Mouse (Mus musculus) heart, embryonic 15.5 days (tissue): Measurements from ENCODE around the gene Pwp2. TPM values are rescaled to one million over a fixed set of nuclear protein-coding genes. Genes with fewer than 3 reads are reported as not detected.

ENCODE experiments used
- ATAC-seq: fragments of 200-750 bp; cut with Nextera tagmentation; replicated peaks from 2 replicates; pipeline ENCODE4 v1.8.0; 2017; ENCODE audit warnings: low read depth, moderate TSS enrichment; ENCODE audit not compliant: insufficient number of reproducible peaks, insufficient read depth, low FRiP score
- H3K27ac ChIP-seq: fragments of 300-500 bp; sonication (generic); 2 replicates; pipeline ENCODE4 v1.5.1; 2015; ENCODE audit warnings: mild to moderate bottlenecking, inconsistent platforms
- H3K27me3 ChIP-seq: fragments of 300-500 bp; sonication (generic); 2 replicates; pipeline ENCODE4 v1.6.1; 2015; ENCODE audit warnings: inconsistent platforms
- H3K36me3 ChIP-seq: fragments of 300-500 bp; sonication (generic); 2 replicates; pipeline ENCODE4 v1.6.1; 2015; ENCODE audit warnings: mild to moderate bottlenecking, inconsistent platforms
- H3K4me1 ChIP-seq: fragments of 300-500 bp; sonication (generic); replicated peaks from 2 replicates; pipeline ENCODE4 v1.6.1; 2015; ENCODE audit warnings: inconsistent platforms
- H3K4me2 ChIP-seq: fragments of 300-500 bp; sonication (generic); 2 replicates; pipeline ENCODE4 v1.6.1; 2015; ENCODE audit warnings: inconsistent platforms, mild to moderate bottlenecking, moderate library complexity
- H3K4me3 ChIP-seq: fragments of 300-500 bp; sonication (generic); 2 replicates; pipeline ENCODE4 v1.5.1; 2015; ENCODE audit warnings: mild to moderate bottlenecking, inconsistent platforms
- H3K9ac ChIP-seq: fragments of 300-500 bp; sonication (generic); 2 replicates; pipeline ENCODE4 v1.6.1; 2015; ENCODE audit warnings: mild to moderate bottlenecking, inconsistent platforms
- H3K9me3 ChIP-seq: fragments of 300-500 bp; sonication (generic); replicated peaks from 2 replicates; pipeline ENCODE4 v1.6.1; 2016; ENCODE audit warnings: inconsistent platforms
- WGBS: fragments of 180-500 bp; shearing (Covaris S2); methylation state at CpG from one replicate; pipeline ENCODE4 v1.1.7; 2015; ENCODE audit warnings: mixed read lengths; 5-methylcytosine and 5-hydroxymethylcytosine counted together
- polyA plus RNA-seq: library from polyadenylated mRNA; unstranded; fragments of >200 nt; fragmentation: Nextera tagmentation; extraction: Ambion mirVana; gene quantifications from 2 replicates; pipeline ENCODE4 v1.2.1, GENCODE M21; 2015

The Pwp2 gene
- polyA plus RNA-seq, 1 experiment from 2014 or later = 9.1 TPM

DNA sequence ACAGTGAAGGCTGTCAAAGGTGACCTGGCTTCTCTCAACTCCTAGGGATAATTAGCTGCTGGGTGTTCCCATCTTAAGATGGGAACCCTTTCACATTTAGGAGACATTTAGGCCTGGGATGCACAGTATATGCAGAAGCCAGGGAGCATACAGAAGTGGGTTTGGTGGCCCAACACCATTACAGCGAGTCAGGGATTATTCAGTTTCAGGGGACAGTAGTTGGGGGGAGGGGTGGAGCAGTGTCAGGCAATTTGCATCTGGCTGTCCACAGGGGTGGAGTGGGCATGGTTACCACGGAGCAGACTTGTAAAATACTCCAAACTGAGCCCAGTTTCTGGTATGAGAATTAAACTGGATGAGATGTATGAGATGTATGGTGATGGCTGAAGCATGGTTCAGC is 14.5 kb downstream of the Pwp2 start:
- Histone ChIP-seq H3K36me3 (peaks cover 60% of the 10 kb centered on the region), H3K4me1 (peaks cover 16% of the 10 kb centered on the region), H3K4me2 (peak overlapping the region; percentile 88), H3K9me3 (no peaks in the 10 kb centered on the region), H3K4me3 (0 out of 2 replicates have a peak overlapping the region, but pooled peaks have one; percentile 91), H3K27ac (no peak overlapping the region), H3K9ac (no peak overlapping the region), H3K27me3 (no peaks in the 10 kb centered on the region)
- WGBS = 70% methylated on average over 2 of the region's 2 CpGs
- ATAC-seq = no peak

DNA sequence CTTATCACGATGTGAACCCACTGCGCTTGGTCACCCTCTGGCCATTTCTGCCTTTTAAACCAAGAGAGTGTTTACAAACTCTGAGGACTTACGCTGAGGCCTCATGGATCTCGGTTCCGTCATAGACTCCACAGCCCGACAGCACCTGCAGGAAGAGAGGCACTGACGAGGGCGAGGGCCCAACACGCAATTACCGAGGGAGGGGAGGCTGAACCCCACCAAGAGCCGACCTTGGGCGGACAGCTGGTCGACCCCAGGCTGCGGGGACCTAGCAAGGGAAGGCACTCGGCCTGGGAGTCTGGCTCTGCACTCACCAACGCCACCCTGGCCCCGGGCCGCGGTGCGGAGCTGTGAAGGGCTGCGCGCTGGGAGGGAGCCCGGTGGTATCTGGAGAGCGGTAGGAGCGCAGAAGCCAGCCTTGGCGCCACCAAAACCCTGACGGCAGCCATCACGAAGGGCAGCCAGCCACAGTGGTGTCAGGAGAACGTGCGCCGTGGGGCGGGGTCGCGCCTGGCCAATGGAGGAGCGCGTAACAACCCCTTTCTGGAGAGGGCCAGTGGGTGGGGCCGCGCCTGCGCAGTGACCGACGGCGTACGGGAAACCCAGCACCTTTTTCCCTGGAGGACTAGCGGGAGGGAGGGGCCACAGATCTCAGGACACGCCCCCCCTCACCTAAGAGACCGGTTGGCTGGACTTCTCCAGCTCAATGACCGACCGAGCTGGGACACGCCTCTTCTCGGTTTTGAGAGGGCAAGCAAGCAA is 15.5 kb downstream of the Pwp2 start, which contains the start of gene D10Jhu81e:
D10Jhu81e (minus strand) TSS at position 502 of the 762 bp plus-strand sequence.
- Histone ChIP-seq H3K4me1 (peaks cover 16% of the 10 kb centered on the region), H3K9ac (peak within 1 kb of the TSS; percentile 93), H3K27ac (peak within 1 kb of the TSS; percentile 83), H3K9me3 (no peaks in the 10 kb centered on the region), H3K4me2 (peak within 1 kb of the TSS; percentile 88), H3K4me3 (peak within 1 kb of the TSS; percentile 91), H3K36me3 (peaks cover 61% of the 10 kb centered on the region), H3K27me3 (no peaks in the 10 kb centered on the region)
- 1% methylated on average over 50 of the region's 50 CpGs for WGBS
- peak; percentile 97 for ATAC-seq

DNA sequence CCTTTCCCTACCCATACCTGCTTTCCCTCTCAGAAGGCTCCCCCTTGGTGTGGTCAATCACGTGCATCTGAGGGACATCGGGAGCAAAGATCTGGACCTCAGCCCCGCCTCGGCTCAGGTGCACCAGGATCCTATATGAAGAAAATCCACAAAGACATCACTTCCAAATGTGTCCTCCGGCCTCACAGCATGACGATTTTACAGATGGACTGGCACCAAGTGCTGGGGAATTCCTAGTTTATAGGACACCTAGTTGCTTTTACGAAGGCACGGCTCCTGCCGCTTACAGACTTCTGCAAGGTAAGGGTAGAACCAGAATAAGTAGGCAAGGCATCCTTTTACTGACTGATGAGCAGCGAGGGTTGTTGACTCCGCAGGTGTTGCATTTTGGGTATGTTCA is 16.2 kb downstream of the Pwp2 start:
- Histone ChIP-seq H3K4me1 (peaks cover 16% of the 10 kb centered on the region), H3K4me3 (peak overlapping the region; percentile 91), H3K9me3 (no peaks in the 10 kb centered on the region), H3K9ac (peak overlapping the region; percentile 93), H3K4me2 (peak overlapping the region; percentile 88), H3K27ac (peak overlapping the region; percentile 83; the same call in 1 of the 2 replicates), H3K36me3 (peaks cover 56% of the 10 kb centered on the region), H3K27me3 (no peaks in the 10 kb centered on the region)
- no peak for ATAC-seq
- 78% methylated on average over 11 of the region's 11 CpGs for WGBS

DNA sequence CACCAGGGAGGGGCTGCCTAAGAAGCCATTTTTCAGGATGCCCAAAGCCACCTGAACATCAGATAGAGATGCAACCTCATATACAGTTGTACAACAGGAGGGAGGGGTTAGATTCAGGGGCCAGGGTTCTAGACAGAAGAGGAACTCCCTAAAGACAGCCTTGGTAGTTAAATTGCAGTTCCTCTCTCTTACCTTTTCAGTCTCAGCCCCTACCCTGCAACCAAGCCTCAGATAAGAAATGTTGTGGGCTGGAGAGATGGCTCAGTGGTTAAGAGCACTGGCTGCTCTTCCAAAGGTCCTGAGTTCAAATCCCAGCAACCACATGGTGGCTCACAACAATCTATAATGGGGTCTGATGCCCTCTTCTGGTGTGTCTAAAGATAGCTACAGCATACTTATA is 17.2 kb downstream of the Pwp2 start:
- no peak overlapping the region for H3K27ac ChIP-seq
- no peak overlapping the region for H3K4me2 ChIP-seq
- H3K9ac ChIP-seq = no peak overlapping the region
- no peaks in the 10 kb centered on the region for H3K9me3 ChIP-seq
- H3K4me1 ChIP-seq = peaks cover 16% of the 10 kb centered on the region
- no peaks in the 10 kb centered on the region for H3K27me3 ChIP-seq
- H3K4me3 ChIP-seq = no peak overlapping the region
- no peak for ATAC-seq
- H3K36me3 ChIP-seq = peaks cover 53% of the 10 kb centered on the region

DNA sequence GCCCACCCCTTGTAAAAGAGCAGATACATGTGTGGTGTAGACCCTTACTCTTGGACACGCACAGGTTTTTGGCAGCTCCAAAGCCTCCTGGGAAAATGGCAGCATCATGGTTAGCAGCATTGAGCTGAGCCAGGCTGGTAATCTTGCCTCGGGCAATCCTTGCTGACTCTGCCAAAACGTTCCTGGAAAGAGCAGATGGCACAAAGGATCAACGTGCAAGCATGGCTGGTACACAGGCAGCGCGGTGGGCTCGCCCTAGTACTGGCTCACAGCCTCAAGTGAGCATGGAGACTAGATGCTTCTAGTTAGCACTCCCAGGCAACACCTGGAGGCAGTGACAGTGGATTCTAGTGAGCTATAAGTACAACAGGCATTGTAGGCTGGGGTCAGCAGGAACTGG is 17.6 kb downstream of the Pwp2 start:
- H3K27ac ChIP-seq = no peak overlapping the region
- ATAC-seq = no peak
- H3K9me3 ChIP-seq = no peaks in the 10 kb centered on the region
- peaks cover 16% of the 10 kb centered on the region for H3K4me1 ChIP-seq
- H3K36me3 ChIP-seq = peaks cover 53% of the 10 kb centered on the region
- H3K9ac ChIP-seq = no peak overlapping the region
- H3K4me2 ChIP-seq = no peak overlapping the region
- no peaks in the 10 kb centered on the region for H3K27me3 ChIP-seq
- no peak overlapping the region for H3K4me3 ChIP-seq
- WGBS = 93% methylated on average over 7 of the region's 7 CpGs

DNA sequence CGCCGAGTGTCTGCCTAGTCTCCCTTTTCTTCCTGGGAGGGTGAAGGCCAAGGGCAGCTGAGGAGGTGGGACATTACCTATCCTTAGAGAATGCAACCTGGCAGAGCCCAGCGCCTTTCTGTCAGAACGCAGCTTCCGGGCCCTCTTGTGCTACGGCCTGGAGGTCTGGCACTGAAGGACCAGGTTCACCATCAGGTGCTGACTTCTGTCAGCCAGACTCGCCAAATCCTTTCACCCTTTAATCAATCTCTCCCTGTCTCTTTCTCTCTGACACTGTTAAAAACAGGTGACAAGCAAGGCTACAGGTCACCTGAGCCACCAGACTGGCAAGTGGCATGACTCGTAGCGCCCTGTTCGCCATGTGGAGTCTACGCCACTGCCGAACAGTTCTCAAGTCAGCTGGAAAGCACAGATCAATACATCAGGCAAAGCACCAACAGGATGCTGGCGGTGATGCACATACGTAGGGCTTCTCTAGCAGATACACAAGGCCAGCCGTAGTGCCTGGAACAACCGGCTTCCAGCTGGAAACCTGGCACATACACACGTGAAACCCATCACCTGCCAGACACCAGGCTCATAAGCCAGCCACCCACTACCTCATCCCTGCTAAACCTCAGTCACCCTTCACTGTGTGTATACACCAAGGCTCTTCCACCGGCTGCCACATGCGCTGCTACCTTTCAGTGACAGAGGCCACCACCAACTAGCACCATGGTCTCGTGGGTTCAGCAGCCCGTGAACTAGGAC is 19.5 kb downstream of the Pwp2 start:
- H3K9me3 ChIP-seq = no peaks in the 10 kb centered on the region
- peaks cover 56% of the 10 kb centered on the region for H3K36me3 ChIP-seq
- H3K27ac ChIP-seq = no peak overlapping the region
- H3K4me2 ChIP-seq = no peak overlapping the region
- H3K9ac ChIP-seq = no peak overlapping the region
- H3K27me3 ChIP-seq = no peaks in the 10 kb centered on the region
- H3K4me1 ChIP-seq = peaks cover 16% of the 10 kb centered on the region
- no peak for ATAC-seq
- WGBS = 89% methylated on average over 21 of the region's 21 CpGs
- H3K4me3 ChIP-seq = no peak overlapping the region

DNA sequence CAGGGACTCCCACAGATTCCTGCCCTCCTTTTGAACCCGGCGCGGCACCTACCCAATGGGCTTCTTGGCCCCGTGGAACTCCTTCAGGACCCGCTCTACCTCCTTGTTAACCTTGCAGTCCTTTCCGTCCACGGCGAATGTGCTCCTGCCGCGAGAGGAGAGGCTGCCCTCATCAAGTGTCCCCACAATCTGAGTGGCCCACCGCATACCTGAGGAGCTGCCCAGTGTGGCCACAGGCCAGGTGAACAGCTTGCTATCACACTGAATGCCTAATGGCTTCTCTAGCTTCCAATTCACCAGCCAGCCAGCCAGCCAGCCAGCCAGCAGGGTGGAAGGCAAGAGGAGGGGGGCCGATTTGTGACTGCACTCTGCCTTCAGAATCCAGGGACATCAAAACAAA is 20.2 kb downstream of the Pwp2 start:
- no peak for ATAC-seq
- WGBS = 88% methylated on average over 12 of the region's 12 CpGs
- H3K4me1 ChIP-seq = peaks cover 12% of the 10 kb centered on the region
- no peak overlapping the region for H3K4me2 ChIP-seq
- H3K4me3 ChIP-seq = no peak overlapping the region
- H3K27ac ChIP-seq = no peak overlapping the region
- peaks cover 56% of the 10 kb centered on the region for H3K36me3 ChIP-seq
- H3K9me3 ChIP-seq = no peaks in the 10 kb centered on the region
- H3K9ac ChIP-seq = no peak overlapping the region
- no peaks in the 10 kb centered on the region for H3K27me3 ChIP-seq

DNA sequence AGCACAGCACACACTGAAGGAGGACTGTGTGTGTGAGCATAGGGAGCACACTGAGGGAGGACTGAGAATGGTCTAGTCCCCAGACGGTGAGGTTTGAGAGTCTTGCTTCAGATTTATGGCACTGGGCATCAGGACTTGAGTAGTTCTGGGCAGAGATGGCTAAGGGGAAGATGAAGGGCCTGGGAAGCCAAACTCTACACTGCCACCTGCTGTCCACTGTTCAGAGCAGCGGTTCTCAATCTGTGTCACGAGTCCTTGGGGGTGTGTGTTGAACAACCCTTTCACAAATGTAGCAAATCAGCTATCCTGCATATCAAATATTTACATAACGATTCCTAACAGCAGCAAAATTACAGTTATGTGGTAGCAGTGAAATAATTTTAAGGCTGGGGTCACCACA is 21.0 kb downstream of the Pwp2 start:
- Histone ChIP-seq H3K36me3 (peaks cover 56% of the 10 kb centered on the region), H3K27ac (no peak overlapping the region), H3K27me3 (no peaks in the 10 kb centered on the region), H3K9ac (no peak overlapping the region), H3K9me3 (no peaks in the 10 kb centered on the region), H3K4me1 (peaks cover 18% of the 10 kb centered on the region), H3K4me2 (no peak overlapping the region), H3K4me3 (no peak overlapping the region)
- no peak for ATAC-seq
- WGBS = 26% methylated on average over 4 of the region's 4 CpGs

DNA sequence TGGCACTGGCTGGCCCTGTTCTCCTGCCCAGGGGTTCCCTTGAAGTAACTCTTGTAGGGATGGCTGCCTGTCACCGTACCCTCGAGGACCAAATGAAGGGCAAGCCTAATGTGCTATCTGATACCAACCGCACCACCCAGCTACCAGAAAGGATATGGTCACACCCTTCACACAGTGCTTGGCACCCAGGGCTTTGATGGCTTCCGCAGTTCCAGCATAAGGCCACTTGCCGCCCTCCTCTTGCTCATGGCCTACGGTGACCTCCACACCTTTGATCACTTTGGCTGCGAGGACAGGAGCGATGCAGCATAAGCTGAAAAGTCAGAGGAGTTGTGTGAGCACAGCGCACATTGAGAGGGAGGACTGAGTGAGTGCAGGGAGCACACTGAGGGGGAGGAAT is 21.7 kb downstream of the Pwp2 start:
- 90% methylated on average over 9 of the region's 9 CpGs for WGBS
- H3K9ac ChIP-seq = no peak overlapping the region
- H3K4me1 ChIP-seq = peaks cover 11% of the 10 kb centered on the region
- H3K36me3 ChIP-seq = peaks cover 56% of the 10 kb centered on the region
- H3K4me2 ChIP-seq = no peak overlapping the region
- H3K9me3 ChIP-seq = no peaks in the 10 kb centered on the region
- ATAC-seq = no peak
- H3K27ac ChIP-seq = no peak overlapping the region
- no peak overlapping the region for H3K4me3 ChIP-seq
- no peaks in the 10 kb centered on the region for H3K27me3 ChIP-seq

DNA sequence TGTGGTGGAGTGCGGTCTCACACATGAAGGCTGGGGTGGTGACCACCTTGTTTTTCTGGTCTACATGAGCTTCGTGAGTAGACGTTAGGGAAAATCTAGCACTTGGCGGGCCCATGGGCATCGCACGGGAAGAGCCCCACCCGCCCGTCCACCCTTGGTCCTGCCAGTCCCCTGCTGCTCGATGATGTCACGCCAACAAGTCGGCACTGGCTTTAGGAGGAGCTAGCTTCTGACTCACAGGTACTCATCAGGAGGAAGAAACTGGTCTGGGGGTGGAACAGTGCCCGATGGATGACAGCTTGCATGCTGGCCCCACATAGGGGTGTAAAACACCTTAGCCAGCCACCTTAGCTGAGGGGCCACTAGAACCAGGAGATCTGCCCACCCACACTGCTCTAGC is 22.3 kb downstream of the Pwp2 start:
- Histone ChIP-seq H3K36me3 (peaks cover 56% of the 10 kb centered on the region), H3K4me3 (no peak overlapping the region), H3K27me3 (no peaks in the 10 kb centered on the region), H3K9ac (no peak overlapping the region), H3K4me1 (peaks cover 9% of the 10 kb centered on the region), H3K4me2 (no peak overlapping the region), H3K27ac (no peak overlapping the region), H3K9me3 (no peaks in the 10 kb centered on the region)
- no peak for ATAC-seq
- WGBS = 90% methylated on average over 12 of the region's 12 CpGs

DNA sequence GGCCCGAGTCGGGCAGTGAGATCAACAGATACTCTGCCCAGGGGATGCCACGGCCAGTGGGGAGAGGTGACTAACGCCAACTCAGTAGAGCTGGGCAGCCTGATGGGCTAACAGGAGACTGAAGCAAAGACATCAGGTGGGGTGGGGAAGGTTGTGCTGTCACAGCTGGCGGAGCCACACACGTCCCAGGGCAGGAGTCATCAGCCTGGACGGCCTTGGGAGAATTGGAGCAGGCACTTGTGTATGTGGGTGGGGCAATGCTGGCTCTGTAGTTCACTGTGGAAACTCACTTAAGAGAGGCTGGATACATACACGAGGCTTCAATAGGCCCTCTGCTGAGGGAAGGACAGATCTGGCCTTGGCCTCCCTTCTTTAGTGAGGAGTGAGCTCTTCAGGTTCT is 23.9 kb downstream of the Pwp2 start:
- no peaks in the 10 kb centered on the region for H3K27me3 ChIP-seq
- no peaks in the 10 kb centered on the region for H3K9me3 ChIP-seq
- peaks cover 44% of the 10 kb centered on the region for H3K36me3 ChIP-seq
- peaks cover 9% of the 10 kb centered on the region for H3K4me1 ChIP-seq
- H3K4me2 ChIP-seq = no peak overlapping the region
- H3K4me3 ChIP-seq = no peak overlapping the region
- ATAC-seq = no peak
- 76% methylated on average over 8 of the region's 8 CpGs for WGBS
- no peak overlapping the region for H3K9ac ChIP-seq
- no peak overlapping the region for H3K27ac ChIP-seq
